Mouse (Mus musculus) left cerebral cortex, adult 11 months (tissue): Measurements from ENCODE around the gene Gal3st2.
"Not testable (repeated sequence)": the region's sequence is repeated elsewhere in the genome, so short reads cannot be mapped to it uniquely, and the experiment has no call there.

Experiments
- DNase-seq: peaks from one replicate; pipeline ENCODE4 v3.0.0; 2022; ENCODE audit warnings: low spot score

The Gal3st2 gene

GRCm38 (mm10) chr1:93871594-93872105 is 10.5 kb downstream of the Gal3st2 start:
- not testable (repeated sequence) for DNase-seq

- not testable (repeated sequence) for DNase-seq
Observed at GRCm38 (mm10) chr1:93874405-93874804, 13.3 kb downstream of the Gal3st2 start.

- not testable (repeated sequence) for DNase-seq
Observed at GRCm38 (mm10) chr1:93881778-93882177, 20.7 kb downstream of the Gal3st2 start.

- not testable (repeated sequence) for DNase-seq
Observed at GRCm38 (mm10) chr1:93890936-93891335, 29.8 kb downstream of the Gal3st2 start.

- DNase-seq, result not testable (repeated sequence)
Observed at GRCm38 (mm10) chr1:93897395-93897794, 36.3 kb downstream of the Gal3st2 start.

GRCm38 (mm10) chr1:93901291-93901690 is 40.2 kb downstream of the Gal3st2 start:
- DNase-seq, result not testable (repeated sequence)

GRCm38 (mm10) chr1:93906690-93907089 is 45.6 kb downstream of the Gal3st2 start:
- DNase-seq, result not testable (repeated sequence)

- not testable (repeated sequence) for DNase-seq
Observed at GRCm38 (mm10) chr1:93908977-93909586, 48.0 kb downstream of the Gal3st2 start.

- not testable (repeated sequence) for DNase-seq
Observed at GRCm38 (mm10) chr1:93911877-93912276, 50.8 kb downstream of the Gal3st2 start.

- not testable (repeated sequence) for DNase-seq
Observed at GRCm38 (mm10) chr1:93917160-93917559, 56.1 kb downstream of the Gal3st2 start.

GRCm38 (mm10) chr1:93918011-93918410 is 56.9 kb downstream of the Gal3st2 start, which contains the start of gene Gal3st2b:
Gal3st2b (plus strand) TSS chr1:93918311.
- DNase-seq, result not testable (repeated sequence)

- not testable (repeated sequence) for DNase-seq
Observed at GRCm38 (mm10) chr1:93918775-93919174, 57.7 kb downstream of the Gal3st2 start.

- not testable (repeated sequence) for DNase-seq
Observed at GRCm38 (mm10) chr1:93919321-93919720, 58.2 kb downstream of the Gal3st2 start.

- DNase-seq, result not testable (repeated sequence)
Observed at GRCm38 (mm10) chr1:93922609-93923008, 61.5 kb downstream of the Gal3st2 start.

GRCm38 (mm10) chr1:93923098-93923497 is 62.0 kb downstream of the Gal3st2 start:
- not testable (repeated sequence) for DNase-seq
